In the genomic region with DNA sequence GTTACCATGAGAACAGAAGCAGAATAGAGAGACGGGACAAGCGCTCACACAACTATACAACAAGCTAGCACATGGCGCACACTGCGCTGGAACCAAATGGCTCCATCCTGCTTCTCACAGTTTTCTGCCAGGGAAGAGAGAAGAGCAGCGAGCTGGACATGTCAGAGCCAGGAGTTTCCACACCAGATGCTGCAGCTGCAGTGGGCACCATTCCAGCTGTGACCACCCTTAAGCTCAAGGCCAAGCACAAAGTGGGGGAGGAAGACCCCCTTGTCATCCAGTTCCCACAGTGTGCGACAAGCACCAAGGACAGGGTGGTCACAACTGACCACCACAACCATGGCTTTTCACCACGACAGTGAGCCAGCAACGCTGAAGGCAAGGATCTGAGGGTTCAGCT, we compare ENCODE assay signal across 12 mouse cellular contexts.
DNase-seq lines count a peak whose midpoint lies in the region; ATAC-seq and TF ChIP-seq lines count a peak whose summit lies in the region.
"Had no signal": no experiment of that assay in that cellular context is flagged by ENCODE, and none has a peak within 500 bp of the region (broad histone marks: within the 10 kb centered on the region; RNA-seq: fewer than 3 reads in every experiment).

No protein-coding gene starts in this region.

- H3K27me3 ChIP-seq in heart, adult 2 months (ENCODE audit: control insufficient read depth, insufficient read depth, low read length), result no peaks in the 10 kb centered on the region
- H3K27me3 ChIP-seq in lung, embryonic 15.5 days, result no peaks in the 10 kb centered on the region
- no peaks in the 10 kb centered on the region for H3K27me3 ChIP-seq in heart, embryonic 12.5 days (replicated peaks)
- no peaks in the 10 kb centered on the region for H3K27me3 ChIP-seq in thymus, adult 2 months (ENCODE audit: control insufficient read depth, insufficient read depth, low read length)
- H3K27me3 ChIP-seq: forebrain, embryonic 15.5 days; limb, embryonic 12.5 days had no signal

- no peak for TF ChIP-seq CTCF in heart, adult 2 months (IDR thresholded peaks at IDR 0.05)
- no peak for TF ChIP-seq CTCF in thymus, adult 2 months (IDR thresholded peaks at IDR 0.05; ENCODE audit: borderline replicate concordance, control insufficient read depth, extremely low read depth, insufficient read depth, low read length, poor library complexity)

- H3K4me1 ChIP-seq in heart, adult 2 months (ENCODE audit: control insufficient read depth, insufficient read depth, low read length), result peaks cover 35% of the 10 kb centered on the region
- H3K4me1 ChIP-seq in lung, embryonic 15.5 days, result peaks cover 51% of the 10 kb centered on the region
- peaks cover 69% of the 10 kb centered on the region for H3K4me1 ChIP-seq in heart, embryonic 12.5 days (replicated peaks)
- H3K4me1 ChIP-seq in thymus, adult 2 months (replicated peaks; ENCODE audit: control insufficient read depth, insufficient read depth, low read length), result no peaks in the 10 kb centered on the region
- H3K4me1 ChIP-seq: forebrain, embryonic 15.5 days; limb, embryonic 12.5 days had no signal

- no peak for TF ChIP-seq POLR2A in heart, adult 2 months (IDR thresholded peaks at IDR 0.05; ENCODE audit: insufficient read depth, low read depth, low read length)
- no peak for TF ChIP-seq POLR2A in thymus, adult 2 months (IDR thresholded peaks at IDR 0.05; ENCODE audit: control insufficient read depth, extremely low read depth, insufficient read depth, low read length, poor library complexity)

- intact Hi-C loops in heart, adult 2 months (cut with DNase I), result no loop called here
- intact Hi-C loops in heart, postnatal 25 days (cut with DNase I), result no loop called here

- peak; percentile 51 to 58 for DNase-seq in heart, adult 2 months
- DNase-seq in heart, postnatal 25 days (ENCODE audit: low spot score), result no peak
- DNase-seq in lung, postnatal 25 days (ENCODE audit: low spot score), result no peak
- DNase-seq in retina, postnatal 1 day, result peak; percentile 50
- no peak for DNase-seq in thymus, adult 2 months
- no peak for DNase-seq in thymus, adult 18-20 months

- H3K27ac ChIP-seq in heart, adult 2 months, result peak overlapping the region; percentile 71
- peak overlapping the region; percentile 83 for H3K27ac ChIP-seq in lung, embryonic 15.5 days
- H3K27ac ChIP-seq in heart, embryonic 12.5 days (ENCODE audit: poor library complexity, severe bottlenecking), result peak overlapping the region; percentile 41
- no peak overlapping the region for H3K27ac ChIP-seq in thymus, adult 2 months (ENCODE audit: control insufficient read depth, insufficient read depth, low read length)
- H3K27ac ChIP-seq: forebrain, embryonic 15.5 days; limb, embryonic 12.5 days had no signal

- H3K9me3 ChIP-seq in lung, embryonic 15.5 days, result no peaks in the 10 kb centered on the region
- H3K9me3 ChIP-seq in heart, embryonic 12.5 days (replicated peaks), result no peaks in the 10 kb centered on the region
- H3K9me3 ChIP-seq: forebrain, embryonic 15.5 days; limb, embryonic 12.5 days had no signal

- H3K4me3 ChIP-seq in heart, adult 2 months, result no peak overlapping the region
- no peak overlapping the region for H3K4me3 ChIP-seq in lung, embryonic 15.5 days
- no peak overlapping the region for H3K4me3 ChIP-seq in heart, embryonic 12.5 days
- no peak overlapping the region for H3K4me3 ChIP-seq in thymus, adult 2 months (ENCODE audit: control insufficient read depth, insufficient read depth, low read length)
- H3K4me3 ChIP-seq: forebrain, embryonic 15.5 days; layer of hippocampus, adult 2 months; limb, embryonic 12.5 days had no signal

- H3K36me3 ChIP-seq in heart, adult 2 months (ENCODE audit: control insufficient read depth, insufficient read depth, low read length), result peaks cover 11% of the 10 kb centered on the region
- peaks cover 20% of the 10 kb centered on the region for H3K36me3 ChIP-seq in lung, embryonic 15.5 days
- H3K36me3 ChIP-seq in heart, embryonic 12.5 days, result peaks cover 21% of the 10 kb centered on the region
- no peaks in the 10 kb centered on the region for H3K36me3 ChIP-seq in thymus, adult 2 months (ENCODE audit: control insufficient read depth, insufficient read depth, low read length)
- H3K36me3 ChIP-seq: forebrain, embryonic 15.5 days had no signal

- no peak for TF ChIP-seq EP300 in heart, adult 2 months (IDR thresholded peaks at IDR 0.05; ENCODE audit: insufficient read depth, low read depth, low read length)

- peak; percentile 48 for ATAC-seq in lung, embryonic 15.5 days (ENCODE audit: borderline replicate concordance, extremely low read depth, low FRiP score, low TSS enrichment)
- ATAC-seq in heart, embryonic 12.5 days (ENCODE audit: insufficient number of reproducible peaks, low FRiP score), result no peak
- ATAC-seq: CD4-positive, CD25-positive, alpha-beta regulatory T cell, adult 4 months; forebrain, embryonic 15.5 days had no signal

- no peak overlapping the region for H3K9ac ChIP-seq in heart, adult 2 months (ENCODE audit: low read depth, low read length)
- no peak overlapping the region for H3K9ac ChIP-seq in lung, embryonic 15.5 days
- H3K9ac ChIP-seq in heart, embryonic 12.5 days, result no peak overlapping the region
- H3K9ac ChIP-seq: forebrain, embryonic 15.5 days; limb, embryonic 12.5 days had no signal

- H3K4me2 ChIP-seq in lung, embryonic 15.5 days, result peak overlapping the region; percentile 4; the same call in 1 of the 2 replicates
- H3K4me2 ChIP-seq in heart, embryonic 12.5 days, result no peak overlapping the region
- H3K4me2 ChIP-seq: forebrain, embryonic 15.5 days; limb, embryonic 12.5 days had no signal

- peaks cover 6% of the 10 kb centered on the region for H3K79me2 ChIP-seq in heart, adult 2 months (replicated peaks; ENCODE audit: control insufficient read depth, insufficient read depth, low read length)

- WGBS in heart, adult 2 months, result 51% methylated on average over 8 of the region's 8 CpGs
- 50% methylated on average over 8 of the region's 8 CpGs for WGBS in lung, embryonic 15.5 days
- WGBS in heart, embryonic 12.5 days, result 73% methylated on average over 8 of the region's 8 CpGs
- 84% methylated on average over 8 of the region's 8 CpGs for WGBS in thymus, adult 2 months

Comparison
In these comparisons a context has a peak if more than half of its experiments do, and no peak if none do; other contexts are left out.
1. DNase-seq: peak in heart, adult 2 months (2 of 2) and retina, postnatal 1 day (single experiment); none in heart, postnatal 25 days (single experiment), lung, postnatal 25 days (single experiment), thymus, adult 2 months (single experiment) and thymus, adult 18-20 months (0 of 2).